Mouse (Mus musculus) spleen, adult 2 months (tissue): ENCODE data around the gene Atp6v0a1.

Source experiments
- CTCF ChIP-seq: fragments of 200-500 bp; IDR thresholded peaks from 2 replicates; pipeline ENCODE4 v1.5.1; 2011; ENCODE audit warnings: mild to moderate bottlenecking, inconsistent platforms; ENCODE audit not compliant: insufficient read depth, insufficient read length, insufficient replicate concordance; ENCODE audit errors: extremely low read depth
- POLR2A ChIP-seq: fragments of 200-500 bp; IDR thresholded peaks from 2 replicates; pipeline ENCODE4 v1.6.1; 2011; ENCODE audit warnings: low read depth, low read length, inconsistent platforms

- no peak for TF ChIP-seq CTCF
- no peak for TF ChIP-seq POLR2A
Observed at GRCm38 (mm10) chr11:101008206-101009045, 826 bp upstream of the Atp6v0a1 start.
